Mouse (Mus musculus) adrenal gland, adult 8-10 months (tissue): ENCODE data around the gene Lctl. TPM values are rescaled to one million over a fixed set of nuclear protein-coding genes. Genes with fewer than 3 reads are reported as not detected.

Experiments used
- DNase-seq: peaks from one replicate; pipeline ENCODE4 v3.0.0; 2022
- total RNA-seq, 4 experiments: library from RNA; stranded (reverse); gene quantifications; 2 replicates each; pipeline ENCODE4 v1.2.4; 2022

The Lctl gene
- 10 to 100 TPM in 1 of 4 experiments, 1 to 10 TPM in 2, not detected in 1; 3.1 to 22.6 (median 9.1) TPM for total RNA-seq

GRCm38 (mm10) chr9:64116876-64117275 lies at the start of gene Lctl:
Lctl (plus strand) TSS chr9:64117147.
- peak; percentile 47 for DNase-seq

GRCm38 (mm10) chr9:64067787-64068186 lies 49.2 kb upstream of the Lctl start:
- no peak for DNase-seq

DNA sequence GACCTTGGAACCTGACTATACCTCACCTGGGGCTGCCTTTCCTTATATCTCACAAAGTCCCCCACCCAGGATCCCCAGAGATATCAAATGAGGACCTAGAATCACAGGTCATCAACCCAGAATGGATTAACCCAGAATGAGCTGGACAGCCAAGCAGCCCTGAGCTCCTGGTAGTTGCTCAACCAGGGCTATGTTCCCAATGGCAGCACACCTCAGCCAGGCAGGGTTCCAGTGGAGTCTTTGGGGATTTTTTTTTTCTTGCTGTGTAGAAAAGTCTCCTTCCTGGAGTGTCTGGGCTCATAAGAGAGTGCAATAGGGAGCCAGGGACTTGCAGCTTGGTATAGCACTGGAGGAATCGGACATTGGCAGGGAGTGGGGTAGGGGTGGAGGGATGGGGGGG lies 48.4 kb upstream of the Lctl start:
- DNase-seq = no peak

GRCm38 (mm10) chr9:64069131-64069530 lies 47.8 kb upstream of the Lctl start:
- DNase-seq = no peak

DNA sequence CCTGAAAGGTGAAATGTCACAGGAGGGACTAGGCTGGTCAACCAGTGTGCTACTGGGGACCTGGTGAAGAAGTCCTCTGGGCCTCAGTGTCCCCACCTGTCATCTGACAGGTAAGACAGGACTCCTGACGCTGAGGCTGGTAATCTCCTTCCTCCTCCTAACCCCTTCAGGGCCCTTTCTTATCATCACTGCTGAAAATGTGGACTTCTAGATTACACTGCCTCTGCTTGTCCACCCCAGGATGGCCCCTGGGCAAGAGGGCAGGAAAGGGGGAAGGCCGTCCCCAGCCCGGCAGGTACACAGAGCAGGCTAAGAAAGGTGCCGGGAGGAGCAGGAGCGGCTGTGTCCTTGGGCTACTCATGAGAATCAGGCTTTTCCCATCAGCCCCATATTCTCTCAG lies 46.3 kb upstream of the Lctl start:
- no peak for DNase-seq

DNA sequence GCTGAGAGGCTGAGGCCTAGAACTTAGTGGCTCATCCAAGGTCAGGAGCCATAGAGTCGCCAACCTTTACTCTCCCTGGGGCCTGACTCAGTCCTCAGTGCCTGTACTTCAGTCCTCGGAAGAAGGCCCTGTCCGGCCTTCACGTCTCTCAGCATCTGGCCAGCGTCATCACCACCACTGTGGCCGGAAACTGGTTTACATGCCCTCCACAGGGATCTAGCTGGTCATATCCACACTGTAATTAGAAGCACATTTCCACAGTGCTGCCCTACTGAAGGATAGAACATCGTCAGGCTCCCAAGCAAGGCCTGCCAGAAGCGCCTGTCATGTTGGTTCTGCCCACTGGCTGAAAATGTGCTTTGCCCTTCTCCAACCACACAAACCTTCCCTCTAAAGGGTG lies 42.1 kb upstream of the Lctl start:
- no peak for DNase-seq

DNA sequence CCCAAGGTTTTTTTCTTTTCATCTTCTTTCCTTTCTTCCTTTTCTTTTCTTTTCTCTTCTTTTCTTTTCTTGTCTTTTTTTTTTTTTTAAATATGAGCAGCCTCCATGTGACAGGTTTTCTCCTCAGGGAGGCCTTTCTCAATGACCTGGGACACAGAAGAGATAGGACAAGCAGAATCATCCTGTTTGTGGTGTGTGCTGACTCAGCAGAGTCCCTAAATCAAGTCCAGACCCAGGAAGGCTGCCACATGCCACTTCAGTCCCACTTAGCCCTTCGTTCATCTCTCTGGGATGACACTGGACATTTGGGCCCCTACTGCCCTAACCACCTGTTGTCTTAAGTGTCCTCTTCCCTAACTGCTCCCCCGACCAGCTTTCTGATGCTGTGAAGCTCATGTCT lies 40.5 kb upstream of the Lctl start:
- no peak for DNase-seq

DNA sequence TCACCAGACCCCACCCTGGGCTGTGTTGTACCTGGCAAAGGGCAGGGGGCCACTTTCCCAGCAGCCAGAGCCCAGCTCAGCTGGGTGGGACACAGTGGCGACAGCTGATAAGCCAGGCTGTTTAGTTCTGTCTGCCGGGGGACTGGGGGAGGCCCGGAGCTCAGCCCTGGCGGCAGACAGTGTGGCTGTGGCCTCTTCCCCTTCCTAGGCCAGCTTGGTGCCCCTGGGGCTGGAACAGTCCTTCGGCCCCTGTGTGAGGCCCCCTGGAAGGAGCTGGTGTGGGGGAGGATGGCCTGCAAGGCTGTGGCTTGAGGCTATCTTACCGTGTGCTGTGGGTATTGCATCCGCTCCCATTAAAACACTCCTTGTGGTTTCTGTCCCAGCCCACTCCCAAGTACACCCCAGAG lies 38.6 kb upstream of the Lctl start:
- no peak for DNase-seq

- no peak for DNase-seq
Measured at GRCm38 (mm10) chr9:64079922-64080321, 37.0 kb upstream of the Lctl start.

DNA sequence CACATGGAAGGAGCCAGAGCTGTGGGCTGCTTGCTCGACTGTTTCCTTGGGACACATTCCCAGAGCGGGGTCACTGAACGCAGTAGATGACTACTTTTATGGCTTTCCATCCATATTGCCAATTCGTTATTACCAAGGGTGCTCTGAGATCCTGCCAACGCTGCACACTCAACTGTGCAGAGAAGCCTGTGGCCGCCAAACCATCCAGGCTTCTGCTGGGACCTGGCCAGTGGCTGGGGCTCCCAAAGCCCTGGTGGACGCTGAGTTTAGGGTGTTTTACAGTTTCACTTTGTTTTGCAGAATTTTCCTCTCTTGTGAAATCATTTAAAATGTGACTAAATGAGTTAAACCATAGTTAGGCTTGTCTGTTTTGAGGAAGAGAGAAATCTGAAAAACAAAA lies 32.7 kb upstream of the Lctl start:
- no peak for DNase-seq

- DNase-seq = no peak
Measured at GRCm38 (mm10) chr9:64084661-64085399, 32.1 kb upstream of the Lctl start.

DNA sequence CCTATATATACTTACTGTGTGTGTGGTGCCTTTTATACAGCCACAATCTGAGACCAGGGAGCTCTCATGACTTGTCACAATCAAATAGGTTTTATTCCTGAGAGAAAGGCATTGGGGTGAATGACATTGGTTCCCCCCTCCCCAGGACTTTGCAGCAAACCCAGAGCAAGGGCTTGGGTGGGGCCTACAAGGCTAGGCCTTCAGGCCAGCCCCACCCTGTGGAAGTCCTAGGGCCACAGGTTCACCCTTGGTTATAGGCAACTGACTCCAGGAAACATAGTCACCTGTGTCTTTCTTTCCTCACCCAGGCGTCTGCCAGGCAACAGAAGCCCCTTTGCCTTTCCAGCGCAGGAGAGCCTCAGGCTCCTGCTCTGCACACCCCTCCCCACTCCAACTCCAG lies 31.0 kb upstream of the Lctl start:
- no peak for DNase-seq

DNA sequence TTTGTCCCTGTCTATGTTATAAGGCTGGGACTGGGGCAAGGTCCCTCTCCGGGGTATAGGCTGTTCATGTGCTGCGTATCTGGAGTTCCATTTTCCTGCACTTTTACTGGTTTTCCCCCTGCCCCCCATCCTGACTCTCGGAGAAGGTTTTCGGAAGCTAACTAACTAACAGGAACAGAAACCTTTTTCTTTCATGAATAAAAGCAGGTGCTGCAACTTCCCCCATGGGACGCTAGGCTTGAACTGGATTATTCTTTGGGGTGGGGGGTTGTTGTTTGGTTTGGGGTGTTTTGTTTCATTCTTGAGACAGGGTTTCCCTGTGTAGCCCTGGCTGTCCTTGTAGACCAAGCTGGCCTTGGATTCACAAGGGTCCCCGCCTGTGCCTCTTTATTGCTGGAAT lies 30.4 kb upstream of the Lctl start:
- no peak for DNase-seq

DNA sequence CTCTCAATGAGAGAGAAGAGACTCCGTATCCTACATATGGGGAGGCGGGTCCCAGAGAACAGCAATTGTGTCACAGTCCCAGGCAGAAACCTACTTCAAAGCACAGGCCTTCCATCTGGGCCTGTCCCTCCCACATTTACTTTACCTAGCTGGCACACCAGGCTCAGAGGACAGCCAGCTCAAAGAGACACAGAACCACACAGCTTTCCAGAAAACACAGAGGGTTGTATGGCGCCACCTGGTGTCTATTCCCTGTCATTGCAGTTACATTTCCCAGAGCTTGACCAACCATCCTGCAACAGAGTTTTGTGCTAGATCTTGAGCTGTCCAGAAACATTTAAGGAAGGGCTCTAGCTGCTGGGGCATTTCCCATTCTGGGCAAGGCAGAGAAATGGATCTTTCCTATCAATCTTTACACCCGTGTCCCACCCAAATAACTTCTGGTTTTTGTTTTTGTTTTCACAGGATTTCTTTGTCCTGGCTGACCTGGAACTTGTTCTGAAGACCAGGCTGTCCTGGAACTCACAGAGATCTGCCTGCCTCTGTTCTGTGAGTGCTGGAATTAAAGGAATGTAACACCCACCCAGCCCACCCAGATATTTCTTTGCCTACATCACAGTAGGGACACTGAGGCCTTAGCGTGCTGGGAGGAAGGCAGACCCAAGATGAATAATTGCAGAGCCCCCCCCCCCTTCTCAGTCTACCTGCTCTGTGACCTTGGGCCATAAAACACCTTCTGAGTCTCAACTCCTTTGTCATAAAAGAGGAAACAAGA lies 29.3 kb upstream of the Lctl start:
- peak; percentile 59 for DNase-seq

GRCm38 (mm10) chr9:64088346-64088745 lies 28.6 kb upstream of the Lctl start:
- DNase-seq = no peak

DNA sequence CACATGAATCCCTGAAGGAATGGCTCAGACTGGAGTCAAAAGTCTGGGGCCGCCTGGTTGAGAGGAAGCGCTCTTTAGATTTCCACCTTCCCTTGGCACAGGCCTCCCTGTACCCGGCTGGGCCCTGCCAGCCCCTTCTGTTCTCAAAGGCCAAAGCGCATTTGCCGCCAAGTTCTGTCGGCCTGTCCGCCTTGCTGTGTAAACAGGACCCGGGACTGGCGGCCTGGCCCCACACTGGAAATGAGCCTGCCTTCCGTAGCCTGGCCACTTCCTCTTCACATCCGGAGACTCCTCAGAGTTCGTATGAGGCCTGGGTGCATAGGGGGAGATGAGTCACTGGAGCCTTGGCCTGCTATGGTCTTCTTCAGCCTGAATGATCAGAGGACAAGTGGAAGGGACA lies 27.9 kb upstream of the Lctl start:
- DNase-seq = no peak

DNA sequence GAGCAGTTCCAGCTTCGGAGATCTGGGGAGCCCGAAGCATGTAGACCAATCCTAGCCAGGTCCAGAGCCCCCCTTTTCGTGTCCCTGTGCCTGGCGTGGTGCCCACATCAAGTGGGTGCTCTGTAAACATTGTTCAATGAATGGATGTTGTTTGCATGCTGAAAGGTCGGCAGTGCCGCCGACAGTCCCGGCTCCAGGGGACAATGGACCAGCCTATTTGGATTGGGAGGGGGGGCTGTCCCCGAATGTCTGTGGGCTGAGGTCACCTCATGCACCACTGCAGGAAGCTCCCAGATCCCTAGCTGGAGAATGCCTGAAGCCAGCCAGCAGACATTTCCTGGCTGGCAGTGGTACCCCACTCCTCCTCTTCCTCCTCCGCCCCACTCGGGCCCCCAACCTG lies 22.9 kb upstream of the Lctl start:
- DNase-seq = no peak

DNA sequence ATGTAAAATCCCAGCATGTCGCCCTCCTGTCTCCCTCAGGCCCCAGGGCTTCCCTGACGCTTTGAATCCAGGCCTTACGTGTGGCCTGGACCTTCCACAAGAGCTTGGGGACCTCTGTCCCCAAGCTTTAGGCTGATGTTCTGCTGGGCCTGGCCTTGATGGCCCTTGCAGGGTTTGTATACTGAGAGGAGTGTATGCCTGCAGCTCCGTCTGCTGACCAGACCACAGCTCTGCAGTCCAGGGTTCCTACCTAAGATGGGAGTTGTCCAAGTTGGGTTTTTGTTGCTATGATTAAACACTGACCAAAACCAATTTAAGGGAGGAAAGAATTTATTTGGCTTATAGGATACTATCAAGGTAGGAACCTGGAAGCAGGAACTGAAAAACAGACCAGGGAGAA lies 18.7 kb upstream of the Lctl start:
- DNase-seq = no peak

DNA sequence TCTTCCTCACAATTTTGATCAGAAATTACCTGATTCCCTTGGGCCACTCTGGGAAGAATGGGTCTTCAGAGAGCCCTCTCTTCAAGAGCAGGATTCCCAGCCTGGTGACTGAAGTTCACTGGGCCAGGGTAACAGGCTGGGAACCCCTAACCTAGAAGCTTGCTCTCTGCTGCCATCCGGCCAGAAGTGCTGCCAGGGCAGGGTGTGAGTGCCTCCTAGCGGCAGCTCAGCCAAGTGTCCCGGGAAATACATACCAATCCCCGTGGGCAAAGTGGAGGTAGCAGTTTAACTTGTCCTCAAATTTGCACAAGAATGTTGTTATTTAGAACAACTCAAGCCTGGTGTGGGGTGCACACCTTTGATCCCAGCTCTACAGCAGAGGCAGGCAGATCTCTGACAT lies 16.5 kb upstream of the Lctl start:
- peak; percentile 57 for DNase-seq

DNA sequence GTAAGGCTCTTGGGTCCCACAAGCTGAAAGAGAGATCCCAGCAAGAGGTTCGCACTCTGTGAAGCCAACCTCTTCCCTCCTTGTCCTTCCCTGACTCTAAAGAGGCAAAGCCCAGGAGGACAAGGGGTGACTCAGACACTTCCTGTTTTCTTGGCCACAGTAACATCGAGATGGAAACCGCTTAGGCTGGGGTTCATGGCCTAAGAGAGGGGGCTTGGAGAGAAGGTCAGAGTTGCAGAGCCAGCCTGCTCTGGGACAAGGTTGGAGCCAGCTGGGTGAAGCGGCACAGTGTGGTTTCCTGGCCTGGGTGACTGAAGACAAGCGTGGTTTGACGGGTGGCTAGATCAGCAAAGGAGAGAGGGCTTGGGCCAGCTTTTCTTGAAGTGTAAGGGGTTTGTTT lies 11.6 kb upstream of the Lctl start:
- DNase-seq = no peak

DNA sequence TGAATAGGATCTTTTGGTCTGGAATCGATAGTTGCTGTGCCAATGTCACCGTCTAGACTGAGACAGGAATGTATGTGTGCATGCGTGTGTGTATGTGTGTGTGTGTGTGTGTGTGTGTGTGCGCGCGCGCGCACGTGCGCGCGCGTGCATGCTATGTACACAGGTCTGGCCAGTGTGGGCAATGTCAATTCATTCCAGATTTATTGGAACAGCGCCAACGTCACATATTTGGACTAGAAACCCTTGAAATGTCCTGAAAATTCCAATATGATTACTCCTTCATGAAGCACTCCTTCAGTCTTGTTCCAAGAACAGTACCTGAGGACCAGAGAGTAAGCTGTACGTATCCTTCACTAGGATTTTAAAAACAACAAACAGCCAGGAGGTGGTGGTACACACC lies 6.4 kb upstream of the Lctl start:
- no peak for DNase-seq

DNA sequence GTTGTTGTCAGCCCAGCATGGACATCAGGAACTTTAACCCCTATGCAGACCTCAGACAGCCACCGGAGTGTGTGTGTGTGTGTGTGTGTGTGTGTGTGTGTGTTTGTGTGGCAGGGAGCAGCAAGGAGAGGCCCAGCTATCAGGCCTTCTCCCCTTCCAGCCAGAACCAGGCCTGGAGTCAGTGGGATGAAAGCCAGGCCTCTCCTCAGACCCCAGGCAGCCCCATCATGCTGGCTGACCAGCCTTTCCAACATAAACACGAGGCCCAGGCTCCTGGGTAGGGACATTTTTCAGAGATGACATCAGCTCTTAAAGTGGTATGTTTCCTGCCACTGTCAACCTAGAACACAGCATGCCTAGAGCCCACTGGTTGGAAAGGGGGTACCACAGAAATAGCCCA lies 2.3 kb upstream of the Lctl start:
- no peak for DNase-seq

- no peak for DNase-seq
Measured at GRCm38 (mm10) chr9:64115756-64116155, 1.2 kb upstream of the Lctl start.

DNA sequence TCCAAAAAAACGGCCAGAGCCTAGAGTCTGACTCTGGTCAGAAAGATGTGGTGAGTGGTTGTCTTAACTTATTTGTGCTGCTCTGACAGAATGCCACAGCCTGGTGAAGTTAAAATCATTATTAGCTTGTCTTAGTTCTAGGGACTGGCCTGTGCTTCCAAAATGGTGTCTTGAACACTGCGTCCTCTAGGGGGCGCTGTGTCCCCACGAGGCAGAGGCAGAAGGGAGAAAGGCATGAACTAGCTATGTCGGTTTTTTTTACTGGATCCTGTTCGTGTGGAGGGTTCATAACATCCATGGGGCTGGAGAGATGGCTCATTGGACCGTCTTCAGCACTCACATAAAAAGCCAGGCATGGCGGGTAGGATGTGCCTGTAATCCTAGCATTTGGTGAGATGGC lies 3.0 kb downstream of the Lctl start:
- no peak for DNase-seq
